Mouse (Mus musculus) G1E (cell line): ENCODE measurements at regions not wholly inside any gene's neighbourhood (a gene's known extent, or its start where the extent isn't known, plus 50 kb on each side); places are given as distances from the start of the nearest gene placed in this dataset.

ENCODE experiments used
- CTCF ChIP-seq: IDR thresholded peaks from 2 replicates; pipeline ENCODE4 v1.5.1; 2012; ENCODE audit warnings: low read depth, low read length, inconsistent platforms, mixed read lengths
- GATA2 ChIP-seq: IDR thresholded peaks from 2 replicates; pipeline ENCODE4 v1.6.1; 2012; ENCODE audit warnings: low read depth, low read length, inconsistent platforms, borderline replicate concordance

GRCm38 (mm10) chr19:35282775-35283447 is 360.8 kb downstream of the Kif20b start:
- TF ChIP-seq CTCF: no peak
- no peak for TF ChIP-seq GATA2
